Mouse (Mus musculus) ES-E14 (cell line): Measurements from ENCODE around the gene Yipf2. TPM values are rescaled to one million over a fixed set of nuclear protein-coding genes. Genes with fewer than 3 reads are reported as not detected.
A peak's percentile ranks its signal among the peaks of the same experiment; 100 is the strongest.

ENCODE experiments used
- DNase-seq: peaks from one replicate; pipeline ENCODE4 v3.0.0-alpha.2; 2013; ENCODE audit warnings: low read depth, low spot score
- H3K27ac ChIP-seq: 2 replicates; pipeline ENCODE4 v1.5.1; 2012; ENCODE audit warnings: low read depth, mild to moderate bottlenecking, low read length, moderate library complexity, mixed read lengths; ENCODE audit not compliant: poor library complexity, insufficient read depth, severe bottlenecking
- H3K36me3 ChIP-seq: 2 replicates; pipeline ENCODE4 v1.6.1; 2012; ENCODE audit warnings: mild to moderate bottlenecking, low read length, moderate library complexity, mixed read lengths; ENCODE audit not compliant: control insufficient read depth, poor library complexity, insufficient read depth, severe bottlenecking
- H3K4me1 ChIP-seq, 2 experiments: fragments of 150-350 bp in 1 of 2; sonication (generic) in 1 of 2; 2 replicates each; pipeline ENCODE4 v1.6.1; 2012; ENCODE audit warnings: low read length in 2 of 2, mild to moderate bottlenecking in 1 of 2, mixed read lengths in 1 of 2; ENCODE audit not compliant: control insufficient read depth in 2 of 2, insufficient read depth in 2 of 2, poor library complexity in 1 of 2
- H3K4me3 ChIP-seq, 2 experiments: fragments of 150-350 bp in 1 of 2; sonication (generic) in 1 of 2; 2 replicates each; pipeline ENCODE4 v1.5.1; 2012; ENCODE audit warnings: low read length in 2 of 2, low read depth in 1 of 2, mild to moderate bottlenecking in 1 of 2, mixed read lengths in 1 of 2; ENCODE audit not compliant: insufficient read depth in 1 of 2, poor library complexity in 1 of 2, severe bottlenecking in 1 of 2
- H3K9ac ChIP-seq: 2 replicates; pipeline ENCODE4 v1.6.1; 2012; ENCODE audit warnings: low read depth, mild to moderate bottlenecking, low read length, mixed read lengths; ENCODE audit not compliant: poor library complexity, insufficient read depth, severe bottlenecking
- H3K9me3 ChIP-seq: fragments of 150-350 bp; sonication (generic); 2 replicates; pipeline ENCODE4 v1.6.1; 2012; ENCODE audit warnings: low read depth, mild to moderate bottlenecking, low read length; ENCODE audit not compliant: control insufficient read depth, insufficient read depth
- CHD2 ChIP-seq: IDR thresholded peaks from 2 replicates; pipeline ENCODE4 v1.6.1; 2014; ENCODE audit warnings: mild to moderate bottlenecking, low read depth, low read length, inconsistent platforms
- HCFC1 ChIP-seq: IDR thresholded peaks from 2 replicates; pipeline ENCODE4 v1.6.1; 2012; ENCODE audit warnings: low read length, inconsistent platforms, borderline replicate concordance; ENCODE audit not compliant: insufficient read depth
- MAFK ChIP-seq: IDR thresholded peaks from 2 replicates; pipeline ENCODE4 v1.6.1; 2014; ENCODE audit warnings: mild to moderate bottlenecking, low read depth, low read length, inconsistent platforms; ENCODE audit not compliant: insufficient read depth
- ZC3H11A ChIP-seq: IDR thresholded peaks from 2 replicates; pipeline ENCODE4 v1.6.1; 2012; ENCODE audit warnings: low read depth, mild to moderate bottlenecking, inconsistent platforms, low read length, borderline replicate concordance
- ZNF384 ChIP-seq: IDR thresholded peaks from 2 replicates; pipeline ENCODE4 v1.6.1; 2012; ENCODE audit warnings: low read depth, low read length, inconsistent platforms
- in situ Hi-C, 2 experiments: fragments of 600-800 bp; cut with MboI; formaldehyde crosslinking; loops; one replicate each; pipeline ENCODE4 v1.15.1; 2025; ENCODE audit warnings: low sequenced_read_pairs in 2 of 2, inconsistent platforms in 1 of 2; ENCODE audit not compliant: unreplicated experiment in 2 of 2
- total RNA-seq: library from RNA; depleted of rRNA; stranded (reverse); fragments of 300-350 nt; gene quantifications from 2 replicates; pipeline ENCODE4 v1.2.3, GENCODE M21; 2012

Gene Yipf2
- total RNA-seq, 1 experiment = 22.8 TPM

GRCm38 (mm10) chr9:21627145-21627795 lies 34.6 kb upstream of the Yipf2 start:
- Histone ChIP-seq H3K36me3 (no peaks in the 10 kb centered on the region), H3K27ac (no peak overlapping the region), H3K9ac (no peak overlapping the region), H3K9me3 (no peaks in the 10 kb centered on the region), H3K4me1 (no peaks in the 10 kb centered on the region; a peak in 1 of 4 replicates), H3K4me3 (no peak overlapping the region)
- peak; percentile 66; the same call in 1 of the 2 replicates for TF ChIP-seq ZNF384
- TF ChIP-seq CHD2 = no peak
- TF ChIP-seq MAFK = no peak
- in situ Hi-C loops = no loop called here
- DNase-seq = no peak

DNA sequence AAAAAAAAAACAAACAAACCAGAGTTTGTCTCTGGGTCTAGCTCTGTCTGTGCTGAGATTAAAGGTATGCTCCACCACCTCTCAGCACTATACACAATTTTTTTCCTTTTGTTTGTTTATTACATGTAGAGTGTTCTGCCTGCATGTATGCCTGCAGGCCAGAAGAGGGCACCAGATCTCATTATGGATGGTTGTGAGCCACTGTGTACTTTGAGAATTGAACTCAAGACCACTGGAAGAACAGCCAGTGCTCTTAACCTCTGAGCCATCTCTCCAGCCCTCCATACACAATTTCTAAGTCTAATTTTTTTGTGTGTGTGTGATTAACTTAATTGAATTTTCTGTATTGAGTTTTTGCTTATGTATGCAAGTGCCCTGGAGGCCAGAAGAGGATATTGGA lies 33.9 kb upstream of the Yipf2 start:
- H3K9me3 ChIP-seq = no peaks in the 10 kb centered on the region
- H3K36me3 ChIP-seq = no peaks in the 10 kb centered on the region
- TF ChIP-seq HCFC1 (no peak), ZNF384 (no peak), MAFK (no peak), ZC3H11A (no peak)
- no peak overlapping the region for H3K27ac ChIP-seq
- in situ Hi-C loops = no loop called here
- DNase-seq = no peak
- H3K4me1 ChIP-seq = no peaks in the 10 kb centered on the region; a peak in 1 of 4 replicates
- H3K4me3 ChIP-seq = no peak overlapping the region
- no peak overlapping the region for H3K9ac ChIP-seq

GRCm38 (mm10) chr9:21625342-21626339 lies 33.0 kb upstream of the Yipf2 start:
- Histone ChIP-seq H3K27ac (no peak overlapping the region), H3K9ac (no peak overlapping the region), H3K9me3 (no peaks in the 10 kb centered on the region), H3K4me3 (no peak overlapping the region), H3K4me1 (no peaks in the 10 kb centered on the region; a peak in 1 of 4 replicates), H3K36me3 (no peaks in the 10 kb centered on the region)
- DNase-seq = no peak
- TF ChIP-seq HCFC1 (no peak), ZNF384 (peak; percentile 70)
- in situ Hi-C loops = no loop called here

- TF ChIP-seq MAFK = no peak
- no peak for TF ChIP-seq CHD2
- no peak for TF ChIP-seq ZC3H11A
- TF ChIP-seq HCFC1 = no peak
- TF ChIP-seq ZNF384 = no peak
- Histone ChIP-seq H3K4me3 (no peak overlapping the region), H3K27ac (no peak overlapping the region), H3K9me3 (no peaks in the 10 kb centered on the region), H3K36me3 (no peaks in the 10 kb centered on the region), H3K4me1 (no peaks in the 10 kb centered on the region), H3K9ac (no peak overlapping the region)
- DNase-seq = no peak
- in situ Hi-C loops = no loop called here
Measured at GRCm38 (mm10) chr9:21622676-21623075, 30.0 kb upstream of the Yipf2 start.
